Mouse (Mus musculus): Measurements from ENCODE around the gene Ubl3. TPM values are rescaled to one million over a fixed set of nuclear protein-coding genes. Genes with fewer than 3 reads are reported as not detected.

The Ubl3 gene
- polyA plus RNA-seq (2016; fragmentation: Nextera tagmentation; extraction: Ambion mirVana): 60.8 and 71.8 TPM in 2 replicates

DNA sequence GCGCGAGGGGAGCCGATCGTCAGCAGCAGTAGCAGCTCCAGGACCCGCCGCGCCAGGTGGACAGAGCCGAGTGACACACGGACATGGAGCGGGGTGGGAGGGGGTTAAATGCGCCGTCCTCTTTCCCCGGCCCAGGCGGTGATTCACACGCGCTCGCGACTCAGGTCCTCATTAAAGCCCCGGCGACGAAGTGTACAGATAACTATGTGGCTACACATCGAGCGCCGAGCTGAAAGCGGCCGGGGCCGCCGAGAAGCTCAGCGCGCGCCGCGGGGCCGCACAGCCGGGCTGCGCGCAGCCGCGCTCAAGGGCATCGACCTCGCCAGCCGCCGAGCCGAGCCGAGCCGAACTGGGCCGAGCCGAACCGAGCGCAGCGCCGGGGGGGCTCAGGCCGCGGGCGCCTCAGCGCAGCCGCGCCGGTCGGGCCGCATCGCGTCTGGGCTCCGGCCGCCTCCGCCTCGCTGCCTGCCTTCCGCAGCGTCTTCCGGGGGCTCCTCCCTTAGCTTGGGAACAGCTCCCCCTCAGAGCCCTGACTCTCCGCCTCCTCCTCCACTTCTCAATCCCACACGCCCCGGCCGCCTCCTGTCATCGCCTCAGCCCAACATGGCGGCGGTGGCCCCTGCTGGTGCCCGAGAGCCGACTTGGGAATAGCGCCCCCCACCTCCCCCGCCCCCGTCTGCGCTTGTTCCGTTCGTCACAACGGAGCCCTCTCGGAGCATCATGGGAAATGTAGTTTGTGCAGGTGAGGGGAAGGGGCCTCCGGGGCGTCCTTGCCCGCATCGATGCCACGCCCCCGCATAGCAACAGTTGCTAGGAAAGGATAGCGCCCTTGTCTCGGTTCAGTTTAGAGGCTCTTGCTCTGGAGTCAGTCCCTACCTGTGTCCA lies at the start of gene Ubl3:
TSS of gene Ubl3 (minus strand) at position 603 of the 885 bp plus-strand sequence.
- peaks cover 64% of the 10 kb centered on the region for H3K4me1 ChIP-seq (replicated peaks)
- H3K27ac ChIP-seq: peak within 1 kb of the TSS; percentile 97
- DNase-seq (ENCODE audit: low spot score): peak; percentile 98
- no peaks in the 10 kb centered on the region for H3K36me3 ChIP-seq
- H3K4me3 ChIP-seq: peak within 1 kb of the TSS; percentile 78
- WGBS: under 1% methylated on average over 95 of the region's 95 CpGs
- H3K27me3 ChIP-seq (ENCODE audit: insufficient read depth, poor library complexity, severe bottlenecking): peaks cover 14% of the 10 kb centered on the region
- no peaks in the 10 kb centered on the region for H3K9me3 ChIP-seq

DNA sequence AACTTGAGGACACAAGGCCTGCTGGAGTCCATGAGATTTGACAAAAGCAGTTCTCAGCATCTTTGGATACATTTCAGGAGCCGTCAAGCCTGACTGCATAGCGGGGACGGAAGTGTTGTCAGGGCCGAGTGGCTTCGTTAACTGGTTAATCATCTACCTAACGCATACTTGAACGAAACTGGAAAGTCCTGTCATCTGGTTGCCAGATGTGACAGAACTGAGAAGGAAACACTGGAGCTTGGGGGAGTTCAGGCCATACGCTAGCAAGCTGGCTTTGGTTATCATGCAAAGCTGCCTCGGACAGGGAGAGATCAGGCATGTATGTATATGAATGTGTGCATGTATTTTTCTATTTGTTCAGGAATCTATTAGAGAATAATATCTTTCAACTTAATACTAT lies 45.8 kb upstream of the Ubl3 start:
- WGBS: 56% methylated on average over 9 of the region's 9 CpGs
- 0 out of 2 replicates have a peak, but pooled peaks cover 2% of the 10 kb centered on the region for H3K9me3 ChIP-seq
- peaks cover 6% of the 10 kb centered on the region for H3K4me1 ChIP-seq (replicated peaks)
- no peaks in the 10 kb centered on the region for H3K36me3 ChIP-seq
- no peak overlapping the region for H3K4me3 ChIP-seq
- peak; percentile 51 for DNase-seq (ENCODE audit: low spot score)
- no peaks in the 10 kb centered on the region for H3K27me3 ChIP-seq (ENCODE audit: insufficient read depth, poor library complexity, severe bottlenecking)
- no peak overlapping the region for H3K27ac ChIP-seq

DNA sequence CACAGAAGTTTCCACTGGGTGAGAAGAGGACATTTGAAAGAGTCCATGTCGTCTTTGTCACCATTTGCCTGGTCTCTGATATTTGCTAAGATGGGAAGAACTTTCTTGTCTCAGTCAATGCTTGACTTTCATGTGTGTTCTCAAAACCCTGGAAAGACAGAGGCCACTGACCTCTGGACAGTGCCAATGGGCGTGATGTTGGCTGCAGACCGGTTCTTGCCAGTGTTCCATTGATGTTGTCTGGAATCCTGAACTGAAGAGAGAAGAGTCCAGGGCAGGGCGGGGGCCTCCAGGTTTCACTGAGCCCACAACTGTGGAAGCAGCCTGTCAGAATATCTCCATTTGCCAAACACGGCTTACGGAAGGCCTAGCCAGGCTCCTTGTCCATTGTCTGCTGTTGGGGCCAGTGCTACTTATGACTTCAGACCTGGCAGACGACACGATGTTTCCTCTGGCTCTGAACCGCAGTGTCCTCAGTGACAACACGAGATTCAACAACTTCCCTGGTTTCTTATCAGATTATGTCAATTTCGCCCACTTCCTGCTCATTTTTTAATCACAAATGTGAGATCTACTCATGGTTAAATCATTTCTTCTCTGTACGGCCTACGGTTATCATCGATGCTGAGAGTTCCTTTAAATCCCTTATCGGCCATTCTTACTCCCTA lies 43.6 kb upstream of the Ubl3 start:
- Histone ChIP-seq H3K36me3 (no peaks in the 10 kb centered on the region), H3K9me3 (no peaks in the 10 kb centered on the region), H3K27ac (no peak overlapping the region), H3K27me3 (ENCODE audit: insufficient read depth, poor library complexity, severe bottlenecking) (0 out of 2 replicates have a peak, but pooled peaks cover 11% of the 10 kb centered on the region), H3K4me1 (replicated peaks) (peaks cover 25% of the 10 kb centered on the region), H3K4me3 (no peak overlapping the region)
- no peak for DNase-seq (ENCODE audit: low spot score)
- WGBS: 88% methylated on average over 15 of the region's 15 CpGs

DNA sequence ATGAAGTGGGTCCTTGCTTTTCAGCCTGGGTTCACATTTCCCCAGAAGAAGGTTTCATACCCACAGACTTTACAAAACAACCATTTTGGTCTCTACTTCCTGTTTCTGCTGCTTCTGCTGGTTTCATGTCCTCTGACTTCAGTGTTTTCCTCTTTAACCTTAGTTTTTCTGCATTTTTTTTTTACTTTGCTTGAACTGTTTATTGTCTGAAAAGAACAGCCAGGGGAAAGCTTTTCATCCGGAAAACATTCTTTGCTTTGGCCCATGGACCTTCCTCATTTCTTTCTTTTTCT lies 42.8 kb upstream of the Ubl3 start:
- H3K4me3 ChIP-seq: no peak overlapping the region
- DNase-seq (ENCODE audit: low spot score): no peak
- no peaks in the 10 kb centered on the region for H3K36me3 ChIP-seq
- no peak overlapping the region for H3K27ac ChIP-seq
- peaks cover 33% of the 10 kb centered on the region for H3K4me1 ChIP-seq (replicated peaks)
- WGBS: 92% methylated on average over 1 of the region's 1 CpGs
- H3K9me3 ChIP-seq: no peaks in the 10 kb centered on the region
- H3K27me3 ChIP-seq (ENCODE audit: insufficient read depth, poor library complexity, severe bottlenecking): 0 out of 2 replicates have a peak, but pooled peaks cover 11% of the 10 kb centered on the region

DNA sequence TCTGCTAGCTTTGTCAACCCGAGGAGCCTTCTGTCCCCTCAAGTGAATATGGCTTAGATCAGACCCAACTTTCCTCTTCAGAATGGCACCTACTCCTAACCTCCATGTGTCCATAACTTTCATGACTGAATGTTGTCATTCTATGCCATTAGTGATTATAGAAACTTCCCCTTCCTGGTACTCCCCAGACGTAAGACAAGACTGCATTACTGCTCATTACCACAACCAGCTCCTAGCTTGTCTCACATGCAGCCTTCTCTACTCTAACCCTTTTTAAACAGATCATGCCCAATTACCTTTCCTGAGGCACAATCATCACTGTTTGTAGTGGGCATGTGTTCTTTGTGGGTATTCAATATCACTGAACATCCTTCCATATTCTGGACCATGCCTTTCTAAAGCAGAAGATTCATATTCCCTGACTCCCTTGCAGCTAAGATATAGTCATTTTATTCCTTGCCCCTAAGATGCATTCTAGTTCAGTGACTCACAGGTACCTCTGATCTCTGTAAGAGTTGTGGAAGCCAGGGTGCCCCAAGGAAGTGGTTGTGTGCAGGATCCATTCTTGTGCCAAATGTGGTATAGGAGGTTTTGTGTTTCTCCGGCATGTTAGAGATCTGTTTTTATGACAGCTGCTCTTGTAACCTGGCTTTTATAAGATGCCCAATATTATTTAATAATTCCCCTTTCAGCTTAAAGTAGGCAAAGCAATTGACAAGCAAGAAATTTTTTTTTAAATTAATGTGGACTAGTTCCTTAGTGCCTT lies 42.3 kb upstream of the Ubl3 start:
- 95% methylated on average over 3 of the region's 3 CpGs for WGBS
- Histone ChIP-seq H3K27ac (no peak overlapping the region), H3K4me1 (replicated peaks) (peaks cover 37% of the 10 kb centered on the region), H3K9me3 (no peaks in the 10 kb centered on the region), H3K27me3 (ENCODE audit: insufficient read depth, poor library complexity, severe bottlenecking) (0 out of 2 replicates have a peak, but pooled peaks cover 11% of the 10 kb centered on the region), H3K36me3 (no peaks in the 10 kb centered on the region), H3K4me3 (no peak overlapping the region)
- no peak for DNase-seq (ENCODE audit: low spot score)

DNA sequence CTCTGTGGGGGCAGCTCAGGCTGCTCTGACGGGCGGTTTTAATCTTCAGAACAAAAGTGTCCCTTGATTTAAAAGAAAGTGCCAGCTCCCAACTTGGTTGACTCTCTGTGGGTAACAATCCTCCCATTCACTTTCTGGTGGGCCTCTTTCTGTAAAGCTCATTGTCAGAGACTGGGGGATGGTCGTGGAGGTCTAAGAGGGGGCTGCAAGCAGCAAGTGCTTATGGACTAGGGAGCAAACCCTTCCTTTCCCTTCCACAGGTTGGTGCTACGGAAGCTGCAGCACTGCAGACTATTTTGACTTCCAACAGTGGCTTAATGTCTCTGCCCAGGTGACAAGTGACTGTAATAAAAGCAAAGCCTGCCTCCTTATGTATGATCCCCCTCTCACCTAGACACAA lies 41.0 kb upstream of the Ubl3 start:
- Histone ChIP-seq H3K27ac (peak overlapping the region; percentile 59), H3K4me1 (replicated peaks) (peaks cover 50% of the 10 kb centered on the region), H3K27me3 (ENCODE audit: insufficient read depth, poor library complexity, severe bottlenecking) (0 out of 2 replicates have a peak, but pooled peaks cover 11% of the 10 kb centered on the region), H3K4me3 (no peak overlapping the region), H3K36me3 (no peaks in the 10 kb centered on the region), H3K9me3 (no peaks in the 10 kb centered on the region)
- 24% methylated on average over 4 of the region's 4 CpGs for WGBS
- DNase-seq (ENCODE audit: low spot score): no peak

DNA sequence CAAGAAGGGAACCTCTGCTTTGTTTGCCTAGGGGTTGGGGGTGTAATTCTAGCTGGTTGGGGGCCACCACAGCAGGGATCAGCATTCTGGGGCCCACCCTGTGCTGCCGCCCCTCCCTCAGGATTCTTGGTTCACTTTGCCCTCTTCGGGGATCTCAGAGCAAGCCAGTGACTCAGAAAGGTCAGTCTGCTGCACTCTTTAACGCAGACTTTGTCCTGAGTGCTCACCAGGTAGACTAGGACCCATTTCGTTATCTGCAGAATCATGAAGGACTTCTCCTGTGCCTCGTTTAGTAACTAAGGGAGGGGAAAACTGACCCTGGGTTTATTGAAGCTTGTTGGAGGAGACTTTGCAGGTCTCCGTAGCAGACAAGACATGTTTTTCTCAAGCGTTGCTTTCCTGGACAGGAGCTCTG lies 38.9 kb upstream of the Ubl3 start:
- no peak overlapping the region for H3K4me3 ChIP-seq
- H3K9me3 ChIP-seq: no peaks in the 10 kb centered on the region
- H3K27ac ChIP-seq: peak overlapping the region; percentile 59
- H3K27me3 ChIP-seq (ENCODE audit: insufficient read depth, poor library complexity, severe bottlenecking): 0 out of 2 replicates have a peak, but pooled peaks cover 11% of the 10 kb centered on the region
- H3K4me1 ChIP-seq (replicated peaks): peaks cover 58% of the 10 kb centered on the region
- WGBS: 49% methylated on average over 7 of the region's 7 CpGs
- no peak for DNase-seq (ENCODE audit: low spot score)
- H3K36me3 ChIP-seq: no peaks in the 10 kb centered on the region

DNA sequence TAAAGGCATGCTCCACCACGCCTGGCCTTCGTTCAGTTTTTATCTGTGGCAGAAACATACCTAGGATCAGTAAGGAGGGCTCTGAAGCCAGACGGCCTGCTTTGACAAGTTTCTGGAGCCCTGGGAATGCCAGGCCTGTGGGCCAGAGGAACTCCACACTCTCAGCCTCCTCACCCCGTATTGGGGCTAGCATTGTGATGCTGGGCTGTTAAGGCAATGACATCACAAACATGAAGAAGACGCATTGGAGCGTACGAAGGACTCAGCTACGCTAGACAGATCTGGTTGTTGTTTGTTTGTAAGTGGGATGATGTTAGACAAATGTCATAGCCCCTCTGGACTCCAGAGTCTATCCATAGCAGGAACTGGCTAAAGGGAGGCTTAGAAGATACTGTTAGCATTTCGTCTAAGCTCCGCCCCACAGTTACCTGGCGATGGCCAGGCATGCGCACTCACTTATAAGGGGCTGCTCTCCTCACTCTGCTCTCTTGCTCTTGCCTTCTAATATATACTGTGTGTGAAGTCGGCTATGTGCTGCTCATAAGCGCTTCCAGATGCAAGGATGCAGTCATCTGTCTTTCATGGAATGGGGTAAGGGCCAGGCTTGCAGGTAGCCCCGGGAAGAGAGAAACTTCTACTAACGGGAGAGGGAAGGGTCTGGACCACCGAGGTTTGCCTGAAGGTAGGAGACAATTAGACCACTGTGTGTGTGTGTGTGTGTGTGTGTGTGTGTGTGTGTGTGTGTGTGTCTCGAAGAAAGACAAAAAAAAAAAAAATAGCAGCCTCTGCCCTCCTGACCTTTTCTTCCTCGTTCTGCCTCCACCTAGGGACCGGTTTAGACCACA lies 38.2 kb upstream of the Ubl3 start:
- no peak overlapping the region for H3K4me3 ChIP-seq
- no peaks in the 10 kb centered on the region for H3K9me3 ChIP-seq
- H3K27ac ChIP-seq: peak overlapping the region; percentile 67; the same call in 1 of the 2 replicates
- 0 out of 2 replicates have a peak, but pooled peaks cover 11% of the 10 kb centered on the region for H3K27me3 ChIP-seq (ENCODE audit: insufficient read depth, poor library complexity, severe bottlenecking)
- WGBS: 56% methylated on average over 20 of the region's 20 CpGs
- H3K36me3 ChIP-seq: no peaks in the 10 kb centered on the region
- DNase-seq (ENCODE audit: low spot score): peak; percentile 44
- H3K4me1 ChIP-seq (replicated peaks): peaks cover 58% of the 10 kb centered on the region

DNA sequence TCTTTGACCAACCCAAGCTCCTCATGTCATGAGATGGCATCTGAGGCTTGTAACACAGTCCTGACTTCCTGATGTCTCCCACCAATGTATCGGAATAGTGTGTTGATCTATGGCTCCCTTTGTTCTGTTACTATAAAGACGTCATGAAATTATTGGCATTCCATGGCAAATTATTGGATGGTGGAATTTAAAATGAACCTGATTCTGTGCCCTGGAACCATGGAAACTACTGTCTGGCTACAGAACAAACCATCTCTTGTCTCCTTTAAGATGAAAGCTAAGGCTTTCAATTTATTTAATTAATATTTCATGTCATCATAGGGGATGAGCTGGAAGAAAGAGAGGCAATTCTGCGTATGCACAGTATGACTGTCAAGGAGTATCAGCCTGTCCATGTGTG lies 36.4 kb upstream of the Ubl3 start:
- H3K4me1 ChIP-seq (replicated peaks): peaks cover 58% of the 10 kb centered on the region
- peak overlapping the region; percentile 73 for H3K27ac ChIP-seq
- H3K4me3 ChIP-seq: no peak overlapping the region
- 0 out of 2 replicates have a peak, but pooled peaks cover 11% of the 10 kb centered on the region for H3K27me3 ChIP-seq (ENCODE audit: insufficient read depth, poor library complexity, severe bottlenecking)
- WGBS: 78% methylated on average over 3 of the region's 3 CpGs
- DNase-seq (ENCODE audit: low spot score): no peak
- no peaks in the 10 kb centered on the region for H3K36me3 ChIP-seq
- no peaks in the 10 kb centered on the region for H3K9me3 ChIP-seq

DNA sequence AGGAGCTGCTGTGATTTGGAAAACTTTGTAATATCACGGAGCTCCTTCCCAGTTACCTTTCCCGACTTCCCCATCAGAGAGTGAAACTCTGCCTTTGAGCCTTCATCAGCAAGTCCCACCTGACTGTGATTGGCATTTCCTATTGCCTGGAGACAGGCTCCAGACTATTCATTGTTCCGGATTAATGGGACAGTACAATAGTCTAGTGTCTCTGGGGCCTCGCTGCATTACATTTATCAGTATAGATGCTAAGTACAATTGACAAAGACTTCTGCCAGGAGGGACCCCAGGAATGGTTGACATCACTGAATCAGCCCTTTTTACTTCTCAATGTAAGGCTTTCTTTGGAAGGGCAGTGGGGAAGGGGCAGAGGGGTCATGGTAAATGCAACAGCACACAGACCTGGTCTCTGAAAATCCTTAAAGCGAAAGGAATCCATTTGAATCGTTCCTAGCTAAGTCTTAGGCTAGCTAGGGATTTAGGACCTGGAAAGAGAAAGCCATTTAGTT lies 35.6 kb upstream of the Ubl3 start:
- 30% methylated on average over 6 of the region's 6 CpGs for WGBS
- Histone ChIP-seq H3K4me1 (replicated peaks) (peaks cover 50% of the 10 kb centered on the region), H3K4me3 (peak overlapping the region; percentile 0; the same call in 1 of the 2 replicates), H3K36me3 (no peaks in the 10 kb centered on the region), H3K27ac (peak overlapping the region; percentile 73), H3K27me3 (ENCODE audit: insufficient read depth, poor library complexity, severe bottlenecking) (0 out of 2 replicates have a peak, but pooled peaks cover 11% of the 10 kb centered on the region), H3K9me3 (0 out of 2 replicates have a peak, but pooled peaks cover 3% of the 10 kb centered on the region)
- no peak for DNase-seq (ENCODE audit: low spot score)

DNA sequence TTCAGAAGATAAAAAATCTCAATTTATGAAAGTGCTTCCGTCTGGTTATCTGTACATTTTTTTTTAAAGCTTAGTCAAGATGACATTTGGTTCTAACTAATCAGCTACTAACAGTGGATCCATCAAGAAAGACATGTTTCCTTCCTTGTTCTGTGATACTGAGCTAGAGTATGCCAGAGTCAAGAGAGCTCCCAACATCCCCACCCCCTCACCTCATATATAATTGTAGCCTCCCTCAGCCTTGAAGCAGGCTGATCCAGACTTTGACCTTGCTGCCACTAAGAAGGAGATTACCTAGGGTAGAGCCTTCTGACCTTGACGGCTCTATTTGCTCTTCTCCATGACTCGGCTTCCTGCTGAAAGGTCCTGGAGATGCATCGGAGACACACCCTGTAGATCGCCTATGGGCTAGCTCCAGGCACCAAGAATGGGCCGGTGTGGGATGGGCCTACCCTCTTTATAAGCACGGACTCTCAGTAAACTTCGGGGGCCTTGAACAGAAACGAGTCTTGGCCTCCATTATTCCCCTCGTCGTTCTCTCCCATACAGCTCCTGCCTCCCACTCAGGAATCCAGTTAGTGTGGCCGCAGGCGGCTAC lies 27.9 kb upstream of the Ubl3 start:
- 0 out of 2 replicates have a peak overlapping the region, but pooled peaks have one; percentile 12 for H3K27ac ChIP-seq
- H3K27me3 ChIP-seq (ENCODE audit: insufficient read depth, poor library complexity, severe bottlenecking): no peaks in the 10 kb centered on the region
- H3K9me3 ChIP-seq: 0 out of 2 replicates have a peak, but pooled peaks cover 5% of the 10 kb centered on the region
- no peak overlapping the region for H3K4me3 ChIP-seq
- H3K4me1 ChIP-seq (replicated peaks): peaks cover 10% of the 10 kb centered on the region
- no peak for DNase-seq (ENCODE audit: low spot score)
- 92% methylated on average over 13 of the region's 13 CpGs for WGBS
- H3K36me3 ChIP-seq: no peaks in the 10 kb centered on the region
